Mouse (Mus musculus) common myeloid progenitor, adult 5-6 weeks (primary cell): ENCODE results near the gene Rab36. TPM values are rescaled to one million over a fixed set of nuclear protein-coding genes. Genes with fewer than 3 reads are reported as not detected.
A peak's percentile ranks its signal among the peaks of the same experiment; 100 is the strongest.

ENCODE experiments used
- ATAC-seq: replicated peaks from 2 replicates; pipeline ENCODE4 v1.8.0; 2016; ENCODE audit warnings: low read depth, mild to moderate bottlenecking, moderate TSS enrichment, inconsistent platforms; ENCODE audit not compliant: poor library complexity, severe bottlenecking
- total RNA-seq: library from RNA; stranded (forward); fragments of 200-1000, 187-1606 nt; gene quantifications from 2 replicates; pipeline ENCODE4 v1.2.3, GENCODE M21; 2017

The Rab36 gene
- total RNA-seq, 1 experiment from 2014 or later = 0.23 TPM

DNA sequence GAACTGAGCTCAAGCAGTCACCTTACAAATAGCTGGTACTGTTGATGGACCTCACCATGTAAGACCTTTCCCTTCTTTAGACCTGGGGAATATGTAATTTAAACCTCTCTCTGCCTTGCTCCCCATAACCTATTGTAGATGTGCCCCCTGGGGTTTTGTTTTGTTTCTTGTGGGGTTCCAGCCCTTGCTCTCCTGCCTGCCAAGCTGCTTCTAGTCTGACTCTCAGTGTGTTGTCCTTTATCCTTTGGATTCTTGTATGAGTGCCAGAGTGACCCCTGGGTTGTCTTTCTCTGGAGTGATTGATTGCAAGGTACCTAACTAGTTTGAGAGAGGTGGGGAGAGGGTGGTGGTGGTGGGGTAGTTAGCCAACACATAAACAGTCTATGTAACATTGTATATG, 30.6 kb downstream of the Rab36 start:
- ATAC-seq = no peak

GRCm38 (mm10) chr10:75068086-75068485, 31.2 kb downstream of the Rab36 start:
- no peak for ATAC-seq

DNA sequence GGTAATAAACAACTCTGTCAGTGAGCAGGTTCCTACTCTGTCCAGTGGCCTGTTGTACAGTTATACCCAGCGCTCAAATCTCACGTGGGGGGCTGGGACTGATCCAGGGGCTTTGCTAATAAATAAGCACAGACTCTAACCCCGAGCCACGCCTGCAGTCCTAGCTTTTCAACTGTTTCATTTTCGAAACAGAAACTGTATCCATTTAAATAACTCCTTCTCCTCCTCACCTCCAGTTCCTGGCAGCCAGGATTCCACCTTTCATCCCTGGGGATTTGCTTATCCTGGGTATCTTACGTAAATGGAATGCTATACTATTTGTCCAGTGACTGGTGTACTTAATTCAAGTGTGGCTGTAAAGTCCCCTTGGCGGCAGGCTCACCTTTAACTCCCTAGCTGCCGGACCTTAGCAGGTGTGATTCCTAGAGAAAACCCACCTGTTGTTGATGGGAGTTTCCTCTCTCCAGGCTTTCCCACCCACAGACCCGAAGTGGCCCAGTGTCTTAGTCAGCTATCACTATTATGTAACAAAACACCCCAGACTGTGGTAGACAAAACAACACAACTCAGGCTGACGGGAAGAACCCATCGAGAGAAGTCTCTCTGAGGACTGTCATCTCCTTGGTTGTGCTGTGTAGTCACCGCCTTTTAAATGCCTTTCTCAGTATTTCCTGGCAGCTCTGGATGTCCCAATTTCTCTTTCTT, 31.9 kb downstream of the Rab36 start:
- ATAC-seq = no peak

DNA sequence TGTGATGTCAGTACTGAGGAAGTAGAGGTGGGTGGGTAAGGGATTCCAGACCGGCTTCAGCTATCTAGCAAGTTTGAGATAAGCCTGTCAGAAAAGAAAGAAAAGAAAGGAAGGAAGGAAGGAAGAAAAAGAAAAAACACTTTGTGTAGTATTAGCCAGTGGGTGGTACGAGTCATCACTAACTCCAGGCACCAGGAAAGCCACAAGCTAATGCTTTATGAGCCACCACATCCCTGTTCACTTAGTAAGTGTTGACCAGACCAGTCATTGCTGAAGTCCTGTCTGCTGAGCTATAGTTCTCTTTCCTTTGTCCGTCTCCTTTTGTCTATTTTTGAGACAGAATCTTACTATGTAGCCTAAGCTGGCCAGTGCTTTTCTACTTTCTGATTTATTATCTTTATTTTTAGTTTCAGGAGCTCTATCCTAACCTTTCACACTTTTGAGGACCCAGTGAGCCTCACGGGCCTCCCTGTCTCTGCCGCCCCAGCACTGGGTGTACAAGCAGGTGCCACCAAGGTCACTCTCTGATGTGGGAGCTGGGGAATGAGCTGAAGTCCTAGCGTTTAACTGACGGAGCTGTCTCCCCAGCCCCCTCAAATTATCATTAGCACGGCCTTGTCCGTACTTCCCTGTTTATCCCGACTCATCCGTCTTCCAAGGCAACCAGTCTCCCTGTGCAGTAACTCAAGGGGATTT, 33.6 kb downstream of the Rab36 start:
- peak; percentile 54 for ATAC-seq

DNA sequence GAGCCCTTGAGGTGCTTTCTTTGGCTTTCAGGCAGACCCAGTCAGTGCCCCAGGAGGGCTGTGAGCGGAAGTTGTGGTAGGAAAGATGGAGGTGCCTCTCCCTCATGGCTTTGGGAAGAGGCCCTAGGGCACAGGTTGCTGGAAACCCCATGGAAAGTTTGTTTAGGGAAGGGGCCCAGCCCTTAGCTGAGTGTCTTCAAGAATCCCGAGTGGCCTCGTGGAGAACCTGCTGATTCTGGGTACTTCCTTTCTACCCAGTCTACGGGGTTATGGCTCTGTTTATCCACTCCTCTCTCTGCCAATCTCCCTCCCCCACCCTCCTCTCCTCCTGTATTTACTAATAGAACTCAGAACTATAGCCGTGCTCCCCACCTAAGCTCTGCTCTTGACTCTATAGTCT, 38.8 kb downstream of the Rab36 start:
- ATAC-seq = no peak

GRCm38 (mm10) chr10:75078174-75079128, 41.6 kb downstream of the Rab36 start:
- peak; percentile 77 for ATAC-seq

DNA sequence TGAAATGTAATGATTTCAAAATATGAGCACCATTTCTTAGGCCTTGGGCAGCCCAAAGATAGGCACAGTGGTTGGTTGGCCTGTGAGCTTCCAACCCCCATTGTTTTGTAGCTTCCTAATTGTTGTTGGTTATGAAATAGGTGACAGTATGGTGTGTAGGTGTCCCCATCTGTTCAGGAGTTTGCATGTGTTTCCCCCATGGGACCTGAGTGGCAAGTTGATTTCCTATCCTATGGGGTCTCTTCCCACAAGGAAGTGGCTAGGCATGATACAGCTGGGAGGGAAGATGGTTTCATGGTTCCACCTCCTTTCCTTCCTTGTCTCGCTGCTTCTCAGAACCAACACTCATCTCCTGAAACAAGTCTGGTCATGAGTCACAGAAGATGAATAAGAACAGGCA, 48.5 kb downstream of the Rab36 start:
- ATAC-seq = no peak

DNA sequence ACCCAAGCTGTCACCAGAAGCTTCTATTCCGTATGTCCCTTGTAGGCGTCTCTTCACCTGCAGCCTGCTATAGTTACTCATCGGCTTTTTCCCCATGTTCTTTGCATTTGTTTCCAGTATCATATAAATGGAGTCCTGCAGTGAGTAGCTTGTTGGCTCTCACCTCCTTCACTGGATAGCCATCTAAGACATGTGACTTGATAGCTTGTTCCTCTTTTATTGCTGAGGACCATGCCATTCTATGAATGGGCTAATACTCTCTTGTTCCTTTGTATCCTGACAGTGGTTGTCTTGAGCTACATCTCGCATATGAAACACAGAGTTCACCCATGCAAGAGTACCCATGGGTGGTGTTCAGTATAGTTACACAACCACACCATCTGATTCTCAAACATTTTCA, 51.6 kb downstream of the Rab36 start:
- peak; percentile 80 for ATAC-seq

- no peak for ATAC-seq
These were observed 54.8 kb downstream of the Rab36 start for GRCm38 (mm10) chr10:75091478-75092152.

DNA sequence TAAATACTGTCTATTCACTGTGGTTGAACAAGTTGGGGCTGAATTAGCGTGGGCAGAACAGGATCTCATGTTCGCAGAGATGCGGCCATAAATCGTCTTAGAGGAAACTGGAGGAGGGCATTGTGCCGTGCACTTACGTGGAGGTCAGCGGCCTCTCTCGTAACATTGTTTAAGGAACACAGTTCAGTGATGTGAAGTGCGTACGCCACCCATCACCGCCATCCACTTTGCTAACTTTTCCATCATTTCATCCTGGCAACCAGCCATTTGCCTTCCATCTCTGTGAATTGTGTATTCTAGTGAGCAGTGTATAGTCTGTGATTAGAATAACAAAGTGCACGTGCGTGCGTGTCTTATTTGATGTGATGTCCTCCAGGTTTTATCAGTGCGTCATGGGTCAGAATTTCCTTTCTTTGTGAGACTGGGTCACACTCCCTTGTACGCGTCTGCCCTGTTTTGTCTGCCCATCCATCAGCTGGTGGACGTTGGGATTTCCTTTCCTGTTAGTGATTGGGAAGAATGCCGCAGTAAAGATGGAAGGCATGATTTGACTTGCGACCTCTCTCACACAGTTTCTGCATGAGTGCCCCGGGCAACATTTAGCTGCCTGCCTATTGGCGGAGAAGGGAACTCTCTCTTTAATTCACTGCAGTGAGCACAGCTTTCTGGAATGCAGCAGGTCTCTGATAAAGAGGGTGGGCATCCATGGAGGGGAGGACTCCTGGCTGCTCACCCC, 56.6 kb downstream of the Rab36 start:
- peak; percentile 62 for ATAC-seq

DNA sequence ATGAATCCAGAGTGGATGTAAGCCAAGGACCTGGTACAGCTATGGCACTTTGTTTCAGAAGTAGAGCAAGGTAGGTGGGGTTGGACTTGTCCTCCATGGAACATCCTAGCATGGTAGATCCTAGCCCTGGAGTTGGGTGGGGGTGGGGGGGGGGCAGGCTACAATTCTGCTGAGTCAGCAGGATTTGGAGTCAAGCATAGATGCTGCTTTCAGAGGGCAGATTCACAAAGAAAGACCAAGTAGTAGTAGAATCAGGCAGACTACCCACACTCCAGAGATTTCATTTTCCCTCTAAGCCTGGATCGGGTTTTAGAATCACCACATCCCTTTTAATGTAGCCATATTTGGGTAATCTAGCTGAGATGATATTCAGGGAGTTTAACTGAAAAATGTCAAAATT, 57.5 kb downstream of the Rab36 start:
- ATAC-seq = no peak

DNA sequence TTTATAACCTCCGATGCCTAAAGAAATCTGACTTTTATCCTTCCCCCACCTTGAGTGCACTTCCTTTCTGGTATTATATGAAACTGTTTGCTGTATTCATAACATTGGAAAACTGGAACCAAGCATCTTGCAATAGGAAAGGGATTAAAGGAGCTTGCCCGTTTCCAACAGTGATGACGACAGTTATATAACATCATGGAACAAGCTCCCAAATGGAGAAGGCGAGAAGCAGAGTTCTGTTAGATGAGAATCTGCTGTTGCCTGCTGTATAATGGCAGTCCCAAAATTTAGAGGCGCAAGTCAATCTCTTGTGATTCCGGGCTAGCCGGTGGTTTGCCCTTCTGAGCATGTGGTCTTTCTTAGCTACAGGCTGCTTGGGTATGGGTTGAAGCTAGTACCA, 58.4 kb downstream of the Rab36 start:
- no peak for ATAC-seq

DNA sequence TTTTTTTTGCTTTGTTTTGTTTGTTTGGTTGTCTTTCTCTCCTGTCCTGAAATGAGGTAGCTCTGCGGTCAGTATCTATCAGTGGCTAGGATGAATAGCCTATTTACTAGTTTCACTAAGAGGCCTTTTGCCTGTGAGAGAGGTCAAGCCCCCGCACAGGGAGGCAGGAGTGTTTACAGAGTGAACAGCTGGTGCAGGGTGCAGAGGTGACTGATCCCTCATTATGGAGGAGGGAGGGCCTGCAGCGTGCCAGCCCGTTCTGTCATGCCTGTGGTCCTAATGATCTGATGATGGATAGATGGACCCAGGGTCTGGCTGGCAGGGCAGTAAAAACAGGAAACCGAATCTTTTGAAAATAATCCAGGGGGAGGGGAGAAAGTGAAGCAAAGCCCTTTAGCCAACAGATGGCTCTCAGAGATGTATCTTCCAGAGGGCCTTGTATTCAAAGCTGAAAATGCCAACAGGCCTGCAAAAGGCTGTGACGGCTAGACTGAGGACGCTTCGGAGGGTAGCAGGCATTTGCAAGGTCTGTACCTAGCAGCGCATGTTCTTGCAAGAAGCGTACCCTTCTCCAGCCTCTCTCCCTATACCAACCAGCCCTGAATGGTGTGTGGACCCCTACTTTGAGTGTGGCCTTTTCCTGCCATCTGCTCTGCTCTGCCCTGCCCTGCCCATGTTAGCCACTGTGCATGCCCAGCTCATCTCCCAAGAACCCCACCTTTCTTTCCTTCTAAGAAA, 61.8 kb downstream of the Rab36 start:
- no peak for ATAC-seq

- ATAC-seq = no peak
These were observed 63.4 kb downstream of the Rab36 start for GRCm38 (mm10) chr10:75100298-75100697.

GRCm38 (mm10) chr10:75103502-75103901, 66.6 kb downstream of the Rab36 start:
- ATAC-seq = peak; percentile 66
